Mouse (Mus musculus) thymus, adult 2 months (tissue): ENCODE measurements around the gene Rnf19b.

Experiments used
- CTCF ChIP-seq: fragments of 200-500 bp; IDR thresholded peaks from 2 replicates; pipeline ENCODE4 v1.5.1; 2012; ENCODE audit warnings: mild to moderate bottlenecking, control low read depth, low read length, moderate library complexity, borderline replicate concordance; ENCODE audit not compliant: control insufficient read depth, poor library complexity, insufficient read depth; ENCODE audit errors: extremely low read depth
- POLR2A ChIP-seq: fragments of 200-500 bp; IDR thresholded peaks from 2 replicates; pipeline ENCODE4 v1.6.1; 2012; ENCODE audit warnings: mild to moderate bottlenecking, low read length, control low read depth, moderate library complexity; ENCODE audit not compliant: control insufficient read depth, poor library complexity, insufficient read depth; ENCODE audit errors: extremely low read depth

DNA sequence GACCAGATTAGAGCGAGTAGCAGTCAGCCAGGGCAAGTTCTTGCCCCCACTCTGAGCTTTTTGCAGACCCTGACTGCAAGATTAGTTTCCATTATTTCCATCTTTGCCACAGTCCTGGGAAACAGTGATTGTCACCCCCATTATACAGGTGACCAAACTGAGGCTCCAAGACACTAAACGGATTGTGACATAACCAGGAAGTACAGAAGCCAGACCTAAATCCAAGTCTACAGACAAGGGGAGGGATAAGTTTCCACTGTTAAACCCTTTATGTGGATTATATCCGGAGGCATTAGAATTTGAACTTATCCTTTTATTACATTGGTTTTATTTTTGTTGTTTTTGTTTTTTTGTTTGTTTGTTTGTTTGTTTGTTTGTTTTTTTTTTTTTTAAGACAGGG, 23.8 kb upstream of the Rnf19b start:
- no peak for TF ChIP-seq CTCF
- TF ChIP-seq POLR2A: no peak
